Mouse (Mus musculus): ENCODE data around the gene Greb1. TPM values are rescaled to one million over a fixed set of nuclear protein-coding genes. Genes with fewer than 3 reads are reported as not detected.

Gene Greb1
- polyA plus RNA-seq, 1 experiment, result not detected

DNA sequence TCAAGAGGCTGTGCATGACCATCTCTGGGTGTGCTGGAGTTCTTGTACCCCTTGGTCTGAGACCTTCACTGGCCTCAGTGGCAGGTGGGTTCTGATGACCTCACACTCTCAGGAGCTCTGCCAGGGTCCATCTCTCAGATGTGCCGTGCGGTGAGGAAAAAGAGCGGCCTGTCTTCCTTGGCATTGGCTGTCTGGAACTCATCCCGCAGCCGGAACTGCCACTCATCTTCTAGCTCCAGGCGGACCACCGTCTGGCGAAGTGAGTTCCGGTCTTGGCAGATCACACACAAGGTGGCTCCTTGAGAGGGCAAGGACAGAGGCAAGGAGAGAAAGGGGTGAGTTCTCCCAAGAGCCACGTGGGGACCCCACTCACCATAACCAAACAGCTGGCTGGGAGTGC lies 128.4 kb downstream of the Greb1 start:
- no peak overlapping the region for H3K27ac ChIP-seq (ENCODE audit: control insufficient read depth, insufficient read depth, low read depth, low read length, poor library complexity)
- no peaks in the 10 kb centered on the region for H3K4me1 ChIP-seq (ENCODE audit: control insufficient read depth, insufficient read depth, low read length)
- TF ChIP-seq POLR2A (IDR thresholded peaks at IDR 0.05; ENCODE audit: borderline replicate concordance, control insufficient read depth, low read depth, low read length) (no peak), CTCF (IDR thresholded peaks at IDR 0.05; ENCODE audit: control insufficient read depth, insufficient read depth, low read length) (no peak)
- WGBS, result 91% methylated on average over 10 of the region's 10 CpGs
- no peak overlapping the region for H3K4me3 ChIP-seq (replicated peaks; ENCODE audit: control insufficient read depth, low read depth, low read length)

DNA sequence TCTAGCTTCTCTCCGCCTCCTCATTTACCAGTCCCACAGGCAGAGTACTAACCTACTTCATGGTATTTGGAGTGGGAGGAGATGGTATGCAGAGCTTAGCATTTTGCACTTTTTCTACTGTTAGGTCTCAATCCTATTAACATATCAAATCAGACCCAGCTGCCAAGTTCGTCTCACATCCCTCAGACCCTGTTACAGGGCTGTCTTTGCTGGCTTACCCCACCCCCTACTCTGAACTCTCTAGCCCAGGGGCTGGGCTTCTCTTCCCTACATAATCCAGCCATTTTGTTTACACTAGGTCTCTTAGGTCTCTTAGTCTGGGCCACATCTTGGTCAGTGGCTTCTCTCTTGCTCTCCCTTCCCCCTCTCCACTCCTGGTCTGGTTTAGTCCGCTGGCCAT lies 131.5 kb downstream of the Greb1 start:
- Histone ChIP-seq H3K4me1 (ENCODE audit: control insufficient read depth, insufficient read depth, low read length) (no peaks in the 10 kb centered on the region), H3K27ac (ENCODE audit: control insufficient read depth, insufficient read depth, low read depth, low read length, poor library complexity) (no peak overlapping the region), H3K4me3 (replicated peaks; ENCODE audit: control insufficient read depth, low read depth, low read length) (no peak overlapping the region)
- 73% methylated on average over 3 of the region's 3 CpGs for WGBS
- TF ChIP-seq CTCF (IDR thresholded peaks at IDR 0.05; ENCODE audit: control insufficient read depth, insufficient read depth, low read length), result no peak

DNA sequence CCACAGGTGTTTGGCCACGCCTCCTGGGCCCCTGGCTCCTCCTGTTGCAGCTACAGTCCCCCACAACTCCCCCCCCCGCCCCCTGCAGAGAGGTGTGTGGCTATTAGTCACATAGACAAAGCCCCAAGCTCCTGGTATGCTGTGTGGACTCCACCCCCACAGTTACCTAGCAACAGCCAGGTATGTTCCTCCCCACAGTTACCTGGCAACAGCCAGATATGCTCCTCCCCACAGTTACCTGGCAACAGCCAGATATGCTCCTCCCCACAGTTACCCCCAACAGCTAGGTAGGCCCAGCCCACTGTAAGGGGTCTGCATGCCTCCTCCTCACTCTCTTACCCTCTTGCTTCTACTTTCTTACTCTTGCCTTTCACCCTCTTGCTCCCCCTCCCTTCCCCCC lies 135.7 kb downstream of the Greb1 start:
- no peaks in the 10 kb centered on the region for H3K4me1 ChIP-seq (ENCODE audit: control insufficient read depth, insufficient read depth, low read length)
- TF ChIP-seq POLR2A (IDR thresholded peaks at IDR 0.05; ENCODE audit: borderline replicate concordance, control insufficient read depth, low read depth, low read length) (no peak), CTCF (IDR thresholded peaks at IDR 0.05; ENCODE audit: control insufficient read depth, insufficient read depth, low read length) (no peak)
- WGBS, result 30% methylated on average over 1 of the region's 2 CpGs
- H3K4me3 ChIP-seq (replicated peaks; ENCODE audit: control insufficient read depth, low read depth, low read length), result no peak overlapping the region
- no peak overlapping the region for H3K27ac ChIP-seq (ENCODE audit: control insufficient read depth, insufficient read depth, low read depth, low read length, poor library complexity)

DNA sequence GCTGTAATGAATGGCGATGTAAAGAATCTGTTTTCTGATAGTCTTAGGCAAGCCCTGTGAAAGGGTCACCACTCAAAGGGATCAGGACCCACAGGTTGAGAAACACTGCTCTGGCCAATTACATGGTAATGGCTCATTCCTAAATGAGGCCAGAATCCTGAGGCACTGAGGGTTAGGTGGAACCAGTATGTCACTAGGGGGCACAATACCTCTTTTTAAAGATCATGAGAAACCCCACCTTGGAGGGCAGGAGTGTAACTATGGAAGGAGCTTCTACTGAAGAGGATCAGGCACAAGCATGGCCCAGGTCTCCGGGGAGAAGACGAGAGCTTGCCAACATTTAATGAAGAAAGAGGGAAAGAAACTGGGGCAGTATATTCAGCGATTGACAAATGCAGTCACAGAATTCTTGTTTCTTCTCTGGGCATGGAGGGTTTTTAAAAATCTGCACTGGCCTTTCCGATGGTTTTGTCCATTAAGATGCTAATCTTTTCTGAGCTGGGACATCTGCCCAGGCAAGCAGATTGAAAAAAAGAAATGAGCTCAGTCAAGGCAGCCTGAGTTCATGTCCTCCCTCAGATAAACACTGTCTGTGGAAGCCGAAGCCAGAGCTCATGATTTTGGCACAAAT lies 137.6 kb downstream of the Greb1 start:
- H3K4me1 ChIP-seq (ENCODE audit: control insufficient read depth, insufficient read depth, low read length), result no peaks in the 10 kb centered on the region
- no peak for TF ChIP-seq POLR2A (IDR thresholded peaks at IDR 0.05; ENCODE audit: borderline replicate concordance, control insufficient read depth, low read depth, low read length)
- no peak overlapping the region for H3K4me3 ChIP-seq (replicated peaks; ENCODE audit: control insufficient read depth, low read depth, low read length)
- H3K27ac ChIP-seq (ENCODE audit: control insufficient read depth, insufficient read depth, low read depth, low read length, poor library complexity), result no peak overlapping the region
- 74% methylated on average over 6 of the region's 6 CpGs for WGBS

DNA sequence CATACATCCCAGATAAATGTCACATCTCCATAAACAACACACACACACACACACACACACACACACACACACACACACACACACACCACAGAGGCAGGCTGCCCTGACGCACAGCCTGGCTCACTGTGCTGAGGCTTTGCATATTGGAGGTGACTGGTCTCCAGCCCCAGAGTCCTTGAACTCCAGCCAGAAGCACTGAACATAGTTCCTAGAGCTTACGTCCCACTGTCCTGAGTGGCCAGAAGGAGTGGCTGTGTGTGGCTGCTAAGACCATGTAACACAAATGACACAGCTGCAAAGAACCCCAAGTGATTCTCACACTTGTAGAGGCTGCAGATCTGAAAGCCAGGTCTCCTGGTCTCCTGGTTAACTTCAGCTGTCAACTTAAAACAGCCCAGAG lies 138.8 kb downstream of the Greb1 start:
- H3K27ac ChIP-seq (ENCODE audit: control insufficient read depth, insufficient read depth, low read depth, low read length, poor library complexity), result no peak overlapping the region
- H3K4me1 ChIP-seq (ENCODE audit: control insufficient read depth, insufficient read depth, low read length), result no peaks in the 10 kb centered on the region
- H3K4me3 ChIP-seq (replicated peaks; ENCODE audit: control insufficient read depth, low read depth, low read length), result no peak overlapping the region
- no peak for TF ChIP-seq CTCF (IDR thresholded peaks at IDR 0.05; ENCODE audit: control insufficient read depth, insufficient read depth, low read length)
- no peak for TF ChIP-seq POLR2A (IDR thresholded peaks at IDR 0.05; ENCODE audit: borderline replicate concordance, control insufficient read depth, low read depth, low read length)
- 76% methylated on average over 2 of the region's 2 CpGs for WGBS

DNA sequence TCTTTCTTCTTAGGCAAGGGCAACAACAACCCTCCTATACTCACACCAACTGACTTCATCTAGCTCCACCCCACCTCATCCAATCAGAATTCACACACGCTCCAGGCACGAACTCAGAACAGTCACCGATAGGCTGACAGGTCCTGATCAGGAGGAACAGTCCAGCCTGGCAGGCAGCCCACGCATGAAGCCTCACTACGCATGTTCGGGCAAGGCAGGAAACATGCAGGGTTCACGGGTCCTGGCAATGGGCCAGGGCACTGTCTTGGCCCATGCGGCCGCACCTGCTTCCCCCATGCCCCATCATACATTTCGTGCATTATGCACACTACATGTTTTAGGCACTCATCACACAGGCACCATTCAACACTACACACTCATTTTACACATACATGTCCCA lies 139.2 kb downstream of the Greb1 start:
- WGBS, result 72% methylated on average over 10 of the region's 10 CpGs
- Histone ChIP-seq H3K4me1 (ENCODE audit: control insufficient read depth, insufficient read depth, low read length) (no peaks in the 10 kb centered on the region), H3K27ac (ENCODE audit: control insufficient read depth, insufficient read depth, low read depth, low read length, poor library complexity) (no peak overlapping the region), H3K4me3 (replicated peaks; ENCODE audit: control insufficient read depth, low read depth, low read length) (no peak overlapping the region)
- no peak for TF ChIP-seq CTCF (IDR thresholded peaks at IDR 0.05; ENCODE audit: control insufficient read depth, insufficient read depth, low read length)
- TF ChIP-seq POLR2A (IDR thresholded peaks at IDR 0.05; ENCODE audit: borderline replicate concordance, control insufficient read depth, low read depth, low read length), result no peak

DNA sequence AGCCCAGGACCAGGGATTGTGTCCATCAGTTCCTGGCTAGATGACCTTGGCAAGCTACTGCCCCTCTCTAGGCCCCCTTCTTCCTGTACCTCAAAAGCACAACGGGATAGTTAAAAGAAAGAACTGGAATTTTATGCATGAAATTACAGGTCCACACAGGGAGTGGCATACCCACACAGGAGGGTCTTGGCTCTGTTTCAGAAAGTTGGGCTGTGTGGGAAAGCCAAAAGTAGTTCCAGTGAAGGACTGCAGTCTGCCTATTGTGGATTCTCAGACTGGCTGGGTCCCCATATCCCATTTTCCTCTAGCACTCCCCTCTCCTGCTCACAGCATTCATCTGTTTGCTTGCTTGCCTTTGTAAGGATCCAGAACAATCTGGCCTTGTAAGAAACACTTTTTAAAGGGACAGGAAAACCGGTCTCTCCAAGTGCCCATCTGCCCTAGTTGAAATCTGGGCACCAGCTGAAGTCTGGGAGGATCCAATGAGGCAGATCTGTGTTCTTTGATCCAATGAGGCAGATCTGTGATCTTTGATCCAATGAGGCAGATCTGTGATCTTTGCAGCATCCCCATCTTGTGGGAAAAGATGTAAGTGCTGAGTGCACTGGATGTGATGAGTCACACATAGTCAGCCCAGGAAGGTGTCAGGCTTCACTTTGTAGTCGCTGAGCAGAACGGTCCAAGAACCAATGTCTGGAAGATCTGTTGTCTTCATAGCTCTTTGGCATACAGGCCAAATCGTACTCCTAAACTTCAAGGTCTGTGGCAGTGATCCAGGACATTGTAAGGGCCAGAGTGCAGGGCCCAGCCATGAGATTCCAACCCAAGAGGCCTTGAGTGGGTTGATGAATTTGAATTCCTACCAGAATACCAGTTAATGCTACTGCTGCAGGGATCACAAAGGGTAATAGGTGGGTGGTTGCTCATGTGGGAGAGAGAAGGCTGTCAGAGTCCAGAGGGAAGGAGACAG lies 143.5 kb downstream of the Greb1 start:
- no peaks in the 10 kb centered on the region for H3K4me1 ChIP-seq (ENCODE audit: control insufficient read depth, insufficient read depth, low read length)
- H3K27ac ChIP-seq (ENCODE audit: control insufficient read depth, insufficient read depth, low read depth, low read length, poor library complexity), result no peak overlapping the region
- no peak overlapping the region for H3K4me3 ChIP-seq (replicated peaks; ENCODE audit: control insufficient read depth, low read depth, low read length)
- WGBS, result 58% methylated on average over 5 of the region's 5 CpGs
- TF ChIP-seq CTCF (IDR thresholded peaks at IDR 0.05; ENCODE audit: control insufficient read depth, insufficient read depth, low read length) (no peak), POLR2A (IDR thresholded peaks at IDR 0.05; ENCODE audit: borderline replicate concordance, control insufficient read depth, low read depth, low read length) (no peak)

DNA sequence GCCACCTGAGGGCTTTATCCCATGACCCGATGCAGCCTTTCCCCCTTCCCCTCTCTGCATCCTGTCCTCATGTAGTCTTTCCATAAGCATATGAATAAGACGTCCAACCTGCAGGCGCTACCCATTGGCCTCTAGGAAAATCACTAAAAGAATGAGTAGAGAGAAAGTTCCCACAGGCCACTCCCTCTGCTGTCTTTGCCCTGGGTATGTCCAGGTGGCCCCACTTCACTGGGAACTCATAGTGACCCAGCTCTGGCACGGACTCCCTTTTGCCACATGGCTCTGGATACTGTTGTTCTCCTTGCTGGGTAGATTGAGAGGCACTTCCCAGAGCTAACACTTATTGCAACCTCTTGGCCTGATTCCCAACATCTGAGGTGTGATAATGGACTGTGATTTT lies 145.1 kb downstream of the Greb1 start:
- Histone ChIP-seq H3K27ac (ENCODE audit: control insufficient read depth, insufficient read depth, low read depth, low read length, poor library complexity) (no peak overlapping the region), H3K4me3 (replicated peaks; ENCODE audit: control insufficient read depth, low read depth, low read length) (no peak overlapping the region), H3K4me1 (ENCODE audit: control insufficient read depth, insufficient read depth, low read length) (no peaks in the 10 kb centered on the region)
- WGBS, result 68% methylated on average over 4 of the region's 4 CpGs
- TF ChIP-seq CTCF (IDR thresholded peaks at IDR 0.05; ENCODE audit: control insufficient read depth, insufficient read depth, low read length) (no peak), POLR2A (IDR thresholded peaks at IDR 0.05; ENCODE audit: borderline replicate concordance, control insufficient read depth, low read depth, low read length) (no peak)

Measured in bone marrow, adult 2 months (tissue).